Mouse (Mus musculus) bone marrow, adult 2 months (tissue): ENCODE results near the gene B4galt5. TPM values are rescaled to one million over a fixed set of nuclear protein-coding genes. Genes with fewer than 3 reads are reported as not detected.
A peak's percentile ranks its signal among the peaks of the same experiment; 100 is the strongest.

Experiments used
- H3K27ac ChIP-seq: fragments of 200-500 bp; 2 replicates; pipeline ENCODE4 v1.5.1; 2012; ENCODE audit warnings: low read depth, mild to moderate bottlenecking, control low read depth, inconsistent platforms, low read length; ENCODE audit not compliant: control insufficient read depth, poor library complexity, insufficient read depth
- H3K4me1 ChIP-seq: fragments of 200-500 bp; 2 replicates; pipeline ENCODE4 v1.6.1; 2011; ENCODE audit warnings: low read length; ENCODE audit not compliant: control insufficient read depth, insufficient read depth
- H3K4me3 ChIP-seq: fragments of 200-500 bp; replicated peaks from 2 replicates; pipeline ENCODE3; 2011; ENCODE audit warnings: mild to moderate bottlenecking, low read depth, low read length, control low read depth; ENCODE audit not compliant: control insufficient read depth
- CTCF ChIP-seq: fragments of 200-500 bp; IDR thresholded peaks from 2 replicates; pipeline ENCODE4 v1.5.1; 2011; ENCODE audit warnings: low read length, control low read depth; ENCODE audit not compliant: control insufficient read depth, insufficient read depth
- POLR2A ChIP-seq: fragments of 200-500 bp; IDR thresholded peaks from 2 replicates; pipeline ENCODE4 v1.6.1; 2011; ENCODE audit warnings: low read depth, mild to moderate bottlenecking, control low read depth, low read length, borderline replicate concordance; ENCODE audit not compliant: control insufficient read depth
- WGBS: fragments of 180-500 bp; shearing (Covaris S2); methylation state at CpG from one replicate; pipeline ENCODE4 v1.1.7; 2018; 5-methylcytosine and 5-hydroxymethylcytosine counted together
- polyA plus RNA-seq: library from polyadenylated mRNA; stranded (reverse); fragments of >200 nt; gene quantifications from 2 replicates; pipeline ENCODE4 v1.2.4, GENCODE M21; 2011; ENCODE audit warnings: low replicate concordance; ENCODE audit not compliant: missing spikeins, insufficient read depth, insufficient read length

Gene B4galt5
- polyA plus RNA-seq, 1 experiment, result 5.7 TPM

DNA sequence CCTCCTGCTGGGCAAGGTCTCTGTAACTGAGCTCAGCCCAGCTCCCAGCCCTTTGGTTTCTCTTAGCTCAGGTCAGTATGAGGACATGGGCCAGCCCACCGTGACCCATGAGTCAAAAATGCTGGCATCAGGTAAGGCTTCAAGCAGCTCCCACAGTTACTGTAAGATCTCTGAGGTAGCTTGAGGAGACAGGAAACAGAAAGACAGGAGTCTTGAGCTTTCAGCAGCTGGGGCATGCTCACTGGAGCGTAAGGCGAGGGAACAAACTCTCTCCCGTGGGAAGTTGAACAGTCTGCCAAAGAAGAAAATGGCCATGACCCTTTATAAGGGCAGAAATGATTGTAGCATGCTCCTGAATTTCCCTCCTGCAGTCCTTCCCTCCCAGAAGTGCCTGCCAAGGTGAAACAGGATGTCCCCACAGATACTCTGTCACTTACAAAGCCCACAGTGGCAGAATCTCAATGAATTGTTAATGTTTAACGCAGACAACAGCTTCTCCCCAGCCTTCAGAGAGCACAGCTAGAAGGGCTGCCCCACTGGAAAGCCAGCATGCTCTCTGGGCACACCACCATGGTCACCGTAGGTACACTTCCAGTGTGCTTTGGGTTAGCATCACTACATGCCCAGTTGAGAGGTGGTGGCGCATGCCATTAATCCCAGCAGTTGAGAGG, 31.8 kb upstream of the B4galt5 start:
- peaks cover 11% of the 10 kb centered on the region for H3K4me1 ChIP-seq
- TF ChIP-seq POLR2A, result no peak
- no peak for TF ChIP-seq CTCF
- 72% methylated on average over 7 of the region's 7 CpGs for WGBS
- H3K27ac ChIP-seq, result no peak overlapping the region
- H3K4me3 ChIP-seq, result no peak overlapping the region

DNA sequence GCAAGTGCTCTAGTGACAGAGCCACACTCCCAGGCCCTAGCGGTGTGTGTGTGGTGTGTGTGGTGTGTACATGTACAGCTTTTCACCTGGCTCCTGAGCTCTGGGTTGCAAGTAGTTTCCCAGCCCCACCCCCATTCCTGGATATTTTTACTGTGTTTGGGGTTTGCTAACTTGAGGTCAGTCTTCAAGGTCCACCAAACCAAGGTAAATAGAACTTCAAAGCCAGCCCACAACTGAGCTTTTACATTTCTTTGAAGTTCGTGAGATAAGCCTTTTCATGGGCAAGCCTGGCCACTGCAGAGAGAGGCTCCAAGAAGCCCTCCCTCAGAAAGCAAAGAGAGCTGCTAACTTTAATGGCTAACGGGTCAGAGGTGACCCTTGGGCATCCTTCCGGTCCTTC, 30.0 kb upstream of the B4galt5 start:
- Histone ChIP-seq H3K4me1 (peaks cover 18% of the 10 kb centered on the region), H3K27ac (no peak overlapping the region), H3K4me3 (no peak overlapping the region)
- 84% methylated on average over 4 of the region's 4 CpGs for WGBS
- no peak for TF ChIP-seq CTCF
- no peak for TF ChIP-seq POLR2A

DNA sequence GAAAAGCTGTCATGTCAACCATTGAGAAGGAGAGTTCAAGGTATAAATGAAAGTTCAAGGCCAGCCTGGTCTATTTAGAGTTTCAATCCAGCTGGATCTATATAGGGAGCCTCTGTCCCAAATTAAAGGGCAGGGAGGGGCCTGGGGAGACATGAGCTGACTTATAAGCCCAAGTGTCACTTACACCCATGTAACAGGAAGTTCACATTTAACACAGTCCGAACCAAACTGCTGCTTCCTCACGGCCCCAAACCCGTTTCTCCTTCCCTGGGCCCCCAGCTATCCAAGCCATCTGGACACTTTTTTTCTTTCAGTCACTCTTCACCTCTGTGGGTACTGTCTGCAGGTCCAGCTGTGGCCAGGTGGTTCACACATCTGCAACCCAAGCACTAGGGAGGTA, 28.7 kb upstream of the B4galt5 start:
- H3K27ac ChIP-seq, result no peak overlapping the region

GRCm38 (mm10) chr2:167376160-167376564, 27.2 kb upstream of the B4galt5 start:
- TF ChIP-seq POLR2A (no peak), CTCF (no peak)
- Histone ChIP-seq H3K27ac (no peak overlapping the region), H3K4me3 (no peak overlapping the region), H3K4me1 (peaks cover 10% of the 10 kb centered on the region)
- 70% methylated on average over 8 of the region's 8 CpGs for WGBS

More for the DNA sequence above, 28.7 kb upstream of the B4galt5 start:
- Histone ChIP-seq H3K4me1 (peaks cover 18% of the 10 kb centered on the region), H3K4me3 (no peak overlapping the region)
- TF ChIP-seq POLR2A (no peak), CTCF (no peak)
- WGBS, result 5% methylated on average over 3 of the region's 3 CpGs

GRCm38 (mm10) chr2:167375688-167376087, 26.7 kb upstream of the B4galt5 start:
- no peak overlapping the region for H3K4me3 ChIP-seq
- 78% methylated on average over 5 of the region's 5 CpGs for WGBS
- H3K27ac ChIP-seq, result no peak overlapping the region; the same call in 1 of the 2 replicates
- TF ChIP-seq POLR2A, result no peak
- TF ChIP-seq CTCF, result no peak
- peaks cover 7% of the 10 kb centered on the region for H3K4me1 ChIP-seq

- peaks cover 7% of the 10 kb centered on the region for H3K4me1 ChIP-seq
- TF ChIP-seq CTCF (no peak), POLR2A (no peak)
- peak overlapping the region; percentile 38 for H3K27ac ChIP-seq
- H3K4me3 ChIP-seq, result no peak overlapping the region
- WGBS, result 4% methylated on average over 9 of the region's 9 CpGs
Observed at GRCm38 (mm10) chr2:167375135-167375534, 26.2 kb upstream of the B4galt5 start.

- peaks cover 7% of the 10 kb centered on the region for H3K4me1 ChIP-seq
Observed at GRCm38 (mm10) chr2:167374191-167374805, 25.3 kb upstream of the B4galt5 start.

DNA sequence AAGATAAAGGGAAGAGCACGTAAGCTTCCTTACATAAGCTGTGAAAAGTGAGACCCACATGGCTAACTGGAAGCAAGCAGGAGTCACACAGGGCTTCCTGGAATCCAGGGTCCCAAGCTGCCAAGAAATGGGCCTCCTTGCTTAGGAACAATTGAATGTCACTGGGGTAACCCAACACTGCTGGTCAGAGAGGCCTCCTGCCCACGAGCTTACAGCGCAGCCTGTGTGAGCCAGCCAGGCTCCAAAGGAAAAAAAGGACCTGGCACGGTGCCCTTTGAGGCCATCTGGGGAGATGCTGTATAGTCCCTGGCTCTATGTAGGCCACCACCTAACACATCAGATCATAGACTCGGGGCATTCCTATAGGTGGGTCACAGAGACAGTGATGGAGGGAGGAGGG, 24.3 kb upstream of the B4galt5 start:
- Histone ChIP-seq H3K27ac (no peak overlapping the region), H3K4me1 (peaks cover 9% of the 10 kb centered on the region), H3K4me3 (no peak overlapping the region)
- TF ChIP-seq POLR2A (no peak), CTCF (no peak)
- 76% methylated on average over 5 of the region's 5 CpGs for WGBS

More at GRCm38 (mm10) chr2:167374191-167374805, 25.3 kb upstream of the B4galt5 start:
- TF ChIP-seq POLR2A, result no peak
- no peak for TF ChIP-seq CTCF
- 83% methylated on average over 12 of the region's 12 CpGs for WGBS
- Histone ChIP-seq H3K4me3 (no peak overlapping the region), H3K27ac (no peak overlapping the region)
